Comparison of ENCODE assay signal across 8 mouse cellular contexts in the genomic region with DNA sequence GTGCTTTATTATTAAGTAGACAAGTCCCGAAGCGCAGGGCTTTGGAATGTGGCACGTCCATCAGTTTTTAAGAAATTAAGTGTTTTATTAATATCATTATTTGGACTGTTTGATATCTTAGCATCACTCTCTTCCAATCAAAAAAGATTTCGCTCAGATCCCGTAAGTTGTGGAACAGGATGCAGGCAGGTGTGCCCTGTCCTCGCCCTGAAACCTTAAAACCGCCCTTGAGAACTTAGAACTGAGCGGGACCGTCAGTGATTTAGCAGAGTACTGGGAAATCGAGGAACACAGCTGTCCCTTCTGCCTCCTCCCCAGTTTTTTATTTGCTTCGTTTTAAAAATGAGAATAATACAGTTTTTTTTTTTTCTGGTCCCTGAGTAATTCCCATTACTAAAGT. TPM values are rescaled to one million over a fixed set of nuclear protein-coding genes. Genes with fewer than 3 reads are reported as not detected.
DNase-seq lines count a peak whose midpoint lies in the region; ATAC-seq and TF ChIP-seq lines count a peak whose summit lies in the region.

No protein-coding gene starts in this region.

- in situ Hi-C loops in Patski (cut with MboI; ENCODE audit: low pct_unique_long_range_greater_than_20kb) = no loop called here

- POLR2A ChIA-PET in Patski (lab: Charles Lee) = no interaction called here

- TF ChIP-seq EP300 in heart, postnatal 0 days (IDR thresholded peaks at IDR 0.05; ENCODE audit: low read depth) = no peak

- H3K9ac ChIP-seq in heart, postnatal 0 days (replicated peaks; ENCODE audit: low read depth, low read length) = peak overlapping the region; percentile 76
- H3K9ac ChIP-seq in hindbrain, embryonic 12.5 days = peak overlapping the region; percentile 78
- H3K9ac ChIP-seq in midbrain, embryonic 13.5 days (replicated peaks) = peak overlapping the region; percentile 84

- WGBS in heart, postnatal 0 days = 1% methylated on average over 11 of the region's 11 CpGs
- 4% methylated on average over 11 of the region's 11 CpGs for WGBS in hindbrain, embryonic 12.5 days
- 3% methylated on average over 11 of the region's 11 CpGs for WGBS in midbrain, embryonic 13.5 days

- ATAC-seq in heart, postnatal 0 days (ENCODE audit: insufficient read depth, low read depth) = no peak; the same call in 1 of the 2 replicates
- ATAC-seq in Patski = peak; percentile 16
- ATAC-seq in hindbrain, embryonic 12.5 days (ENCODE audit: low FRiP score) = peak; percentile 21
- peak; percentile 12; the same call in 1 of the 2 replicates for ATAC-seq in midbrain, embryonic 13.5 days

- H3K4me1 ChIP-seq in heart, postnatal 0 days (ENCODE audit: control insufficient read depth, insufficient read depth) = peaks cover 9% of the 10 kb centered on the region; the same call in 1 of the 2 replicates
- peaks cover 14% of the 10 kb centered on the region for H3K4me1 ChIP-seq in hindbrain, embryonic 12.5 days
- H3K4me1 ChIP-seq in midbrain, embryonic 13.5 days (replicated peaks) = peaks cover 27% of the 10 kb centered on the region

- H3K27ac ChIP-seq in heart, postnatal 0 days (ENCODE audit: low read depth) = peak overlapping the region; percentile 89
- peak overlapping the region; percentile 83 for H3K27ac ChIP-seq in hindbrain, embryonic 12.5 days
- peak overlapping the region; percentile 84 for H3K27ac ChIP-seq in midbrain, embryonic 13.5 days

- peak overlapping the region; percentile 84 for H3K4me3 ChIP-seq in heart, postnatal 0 days (ENCODE audit: low read depth, low read length)
- H3K4me3 ChIP-seq in hindbrain, embryonic 12.5 days = peak overlapping the region; percentile 66
- H3K4me3 ChIP-seq in midbrain, embryonic 13.5 days (replicated peaks) = peak overlapping the region; percentile 71

- H3K9me3 ChIP-seq in heart, postnatal 0 days (replicated peaks; ENCODE audit: control insufficient read depth, low read length) = no peaks in the 10 kb centered on the region
- H3K9me3 ChIP-seq in hindbrain, embryonic 12.5 days (replicated peaks) = no peaks in the 10 kb centered on the region
- no peaks in the 10 kb centered on the region for H3K9me3 ChIP-seq in midbrain, embryonic 13.5 days

- H3K36me3 ChIP-seq in heart, postnatal 0 days (replicated peaks; ENCODE audit: control insufficient read depth, insufficient read depth, low read length) = peaks cover 30% of the 10 kb centered on the region
- peaks cover 26% of the 10 kb centered on the region for H3K36me3 ChIP-seq in hindbrain, embryonic 12.5 days
- H3K36me3 ChIP-seq in midbrain, embryonic 13.5 days = peaks cover 29% of the 10 kb centered on the region

- H3K4me2 ChIP-seq in heart, postnatal 0 days (ENCODE audit: low read depth, low read length) = peak overlapping the region; percentile 88
- H3K4me2 ChIP-seq in hindbrain, embryonic 12.5 days (replicated peaks) = peak overlapping the region; percentile 68
- peak overlapping the region; percentile 74 for H3K4me2 ChIP-seq in midbrain, embryonic 13.5 days (replicated peaks)

- no peak for DNase-seq in heart, postnatal 0 days (ENCODE audit: low spot score)
- DNase-seq in heart, adult 18-20 months = no peak
- no peak for DNase-seq in Patski (ENCODE audit: low read depth, low spot score)
- no peak for DNase-seq in MN1 (ENCODE audit: low spot score)
- no peak for DNase-seq in urinary bladder, adult 18-20 months (ENCODE audit: low spot score in 2 of 2)
- no peak for DNase-seq in urinary bladder, postnatal 4 days (ENCODE audit: low spot score in 2 of 2)

- CTCF ChIA-PET in Patski (lab: Charles Lee) = interaction anchor here (1.9 kb wide), 1 partner anchor 22 kb away, joined by 8 read pairs; no protein-coding TSS in a partner anchor

- TF ChIP-seq CTCF in heart, postnatal 0 days (IDR thresholded peaks at IDR 0.05; ENCODE audit: low read depth) = no peak
- TF ChIP-seq CTCF in Patski (IDR thresholded peaks at IDR 0.05) = no peak

- H3K27me3 ChIP-seq in heart, postnatal 0 days (ENCODE audit: control insufficient read depth, insufficient read depth, low read length) = no peaks in the 10 kb centered on the region
- no peaks in the 10 kb centered on the region for H3K27me3 ChIP-seq in Patski
- H3K27me3 ChIP-seq in hindbrain, embryonic 12.5 days = no peaks in the 10 kb centered on the region
- no peaks in the 10 kb centered on the region for H3K27me3 ChIP-seq in midbrain, embryonic 13.5 days

RNA-seq across cellular contexts. Expression of a gene that starts 0.6 kb away (rescaled TPM):
- 21.4 and 56.7 TPM in 2 replicates for total RNA-seq in heart, postnatal 0 days (2014; rRNA removed; ENCODE audit: low replicate concordance)
- 134 and 145 TPM in 2 replicates for polyA plus RNA-seq in heart, postnatal 0 days (2015; fragmentation: Nextera tagmentation; extraction: Ambion mirVana)
- total RNA-seq in heart, adult 18-20 months (2021) = 10 to 100 TPM; 69.4 to 71.8 TPM
- 53.3 TPM for polyA plus RNA-seq in Patski (2021)
- polyA plus RNA-seq in hindbrain, embryonic 12.5 days (2016; fragmentation: Nextera tagmentation; extraction: Ambion mirVana) = 102 and 111 TPM in 2 replicates
- polyA plus RNA-seq in midbrain, embryonic 13.5 days (2015; fragmentation: Nextera tagmentation; extraction: Ambion mirVana) = 123 and 128 TPM in 2 replicates

RNA-seq across cellular contexts. Expression of a gene that starts 10.1 kb away (rescaled TPM):
- total RNA-seq in heart, postnatal 0 days (2014; rRNA removed; ENCODE audit: low replicate concordance) = not detected in 2 replicates
- 0.14 TPM in 1 of 2 replicates, not detected in the other for polyA plus RNA-seq in heart, postnatal 0 days (2015; fragmentation: Nextera tagmentation; extraction: Ambion mirVana)
- total RNA-seq in heart, adult 18-20 months (2021) = not detected
- 0.87 TPM for polyA plus RNA-seq in Patski (2021)
- 0.10 and 0.21 TPM in 2 replicates for polyA plus RNA-seq in hindbrain, embryonic 12.5 days (2016; fragmentation: Nextera tagmentation; extraction: Ambion mirVana)
- polyA plus RNA-seq in midbrain, embryonic 13.5 days (2015; fragmentation: Nextera tagmentation; extraction: Ambion mirVana) = 0.28 TPM in 1 of 2 replicates, not detected in the other

RNA-seq across cellular contexts. Expression of a gene that starts 20.0 kb away (rescaled TPM):
- total RNA-seq in heart, postnatal 0 days (2014; rRNA removed; ENCODE audit: low replicate concordance) = 6.1 and 9.4 TPM in 2 replicates
- 27.9 and 28.4 TPM in 2 replicates for polyA plus RNA-seq in heart, postnatal 0 days (2015; fragmentation: Nextera tagmentation; extraction: Ambion mirVana)
- total RNA-seq in heart, adult 18-20 months (2021) = 10 to 100 TPM; 22.1 to 24.4 TPM
- 40.3 TPM for polyA plus RNA-seq in Patski (2021)
- polyA plus RNA-seq in hindbrain, embryonic 12.5 days (2016; fragmentation: Nextera tagmentation; extraction: Ambion mirVana) = 65.6 and 67.2 TPM in 2 replicates
- polyA plus RNA-seq in midbrain, embryonic 13.5 days (2015; fragmentation: Nextera tagmentation; extraction: Ambion mirVana) = 58.6 and 68.4 TPM in 2 replicates

RNA-seq across cellular contexts. Expression of a gene that starts 20.0 kb away (rescaled TPM):
- 21.5 and 31.8 TPM in 2 replicates for total RNA-seq in heart, postnatal 0 days (2014; rRNA removed; ENCODE audit: low replicate concordance)
- polyA plus RNA-seq in heart, postnatal 0 days (2015; fragmentation: Nextera tagmentation; extraction: Ambion mirVana) = 60.7 and 61.6 TPM in 2 replicates
- 10 to 100 TPM; 41.2 to 51.6 TPM for total RNA-seq in heart, adult 18-20 months (2021)
- polyA plus RNA-seq in Patski (2021) = 49.3 TPM
- 58.2 and 58.9 TPM in 2 replicates for polyA plus RNA-seq in hindbrain, embryonic 12.5 days (2016; fragmentation: Nextera tagmentation; extraction: Ambion mirVana)
- 52.6 and 61.6 TPM in 2 replicates for polyA plus RNA-seq in midbrain, embryonic 13.5 days (2015; fragmentation: Nextera tagmentation; extraction: Ambion mirVana)

RNA-seq across cellular contexts. Expression of a gene that starts 34.5 kb away (rescaled TPM):
- total RNA-seq in heart, postnatal 0 days (2014; rRNA removed; ENCODE audit: low replicate concordance) = 4.7 and 15.6 TPM in 2 replicates
- polyA plus RNA-seq in heart, postnatal 0 days (2015; fragmentation: Nextera tagmentation; extraction: Ambion mirVana) = 7.4 and 11.6 TPM in 2 replicates
- total RNA-seq in heart, adult 18-20 months (2021) = 1 to 10 TPM; 9.3 to 9.6 TPM
- polyA plus RNA-seq in Patski (2021) = 23.1 TPM
- 7.7 and 11.1 TPM in 2 replicates for polyA plus RNA-seq in hindbrain, embryonic 12.5 days (2016; fragmentation: Nextera tagmentation; extraction: Ambion mirVana)
- polyA plus RNA-seq in midbrain, embryonic 13.5 days (2015; fragmentation: Nextera tagmentation; extraction: Ambion mirVana) = 3.0 and 3.4 TPM in 2 replicates
